Mouse (Mus musculus): ENCODE data around the gene Abca7.
A peak's percentile ranks its signal among the peaks of the same experiment; 100 is the strongest.

Gene Abca7

GRCm38 (mm10) chr10:79995636-79996035 lies 658 bp upstream of the Abca7 start:
- no peak for DNase-seq

GRCm38 (mm10) chr10:79997034-79997760 lies 903 bp downstream of the Abca7 start:
- peak; percentile 80 for DNase-seq

- no peak for DNase-seq
Observed at GRCm38 (mm10) chr10:79997819-79998218, 1.5 kb downstream of the Abca7 start.

GRCm38 (mm10) chr10:80001945-80002344 lies 5.7 kb downstream of the Abca7 start:
- DNase-seq, result no peak

- no peak for DNase-seq
Observed at GRCm38 (mm10) chr10:80002829-80003228, 6.5 kb downstream of the Abca7 start.

- DNase-seq, result no peak
Observed at GRCm38 (mm10) chr10:80003374-80004232, 7.3 kb downstream of the Abca7 start.

- DNase-seq, result no peak
Observed at GRCm38 (mm10) chr10:80004233-80004705, 8.0 kb downstream of the Abca7 start.

GRCm38 (mm10) chr10:80011740-80012139 lies 15.4 kb downstream of the Abca7 start:
- DNase-seq, result no peak

GRCm38 (mm10) chr10:80013609-80014008 lies 17.3 kb downstream of the Abca7 start:
- DNase-seq, result no peak

GRCm38 (mm10) chr10:80014484-80015290 lies 18.4 kb downstream of the Abca7 start:
- no peak for DNase-seq

GRCm38 (mm10) chr10:80015583-80015982 lies 19.3 kb downstream of the Abca7 start:
- DNase-seq, result no peak

GRCm38 (mm10) chr10:80016511-80016910 lies 20.2 kb downstream of the Abca7 start, which contains the start of gene Arhgap45:
Arhgap45 (plus strand) TSS chr10:80016653.
- DNase-seq, result no peak

- no peak for DNase-seq
Observed at GRCm38 (mm10) chr10:80016931-80017330, 20.6 kb downstream of the Abca7 start.

GRCm38 (mm10) chr10:80017361-80017760 lies 21.1 kb downstream of the Abca7 start:
- DNase-seq, result no peak

- no peak for DNase-seq
Observed at GRCm38 (mm10) chr10:80017771-80018170, 21.5 kb downstream of the Abca7 start.

- no peak for DNase-seq
Observed at GRCm38 (mm10) chr10:80018739-80019297, 22.5 kb downstream of the Abca7 start.

GRCm38 (mm10) chr10:80019471-80020131 lies 23.3 kb downstream of the Abca7 start:
- DNase-seq, result no peak

- no peak for DNase-seq
Observed at GRCm38 (mm10) chr10:80020191-80020590, 23.9 kb downstream of the Abca7 start.

GRCm38 (mm10) chr10:80020603-80021319 lies 24.5 kb downstream of the Abca7 start:
- DNase-seq, result no peak

GRCm38 (mm10) chr10:80021320-80021641 lies 25.0 kb downstream of the Abca7 start:
- no peak for DNase-seq

GRCm38 (mm10) chr10:80022164-80022563 lies 25.9 kb downstream of the Abca7 start:
- no peak for DNase-seq

GRCm38 (mm10) chr10:80022806-80023205 lies 26.5 kb downstream of the Abca7 start:
- no peak for DNase-seq
